Mouse (Mus musculus) heart, adult 2 months (tissue): ENCODE results near the gene Cript.

ENCODE experiments used
- CTCF ChIP-seq: fragments of 200-600 bp; IDR thresholded peaks from 2 replicates; pipeline ENCODE4 v1.8.1; 2022; ENCODE audit warnings: antibody characterized with exemption, mild to moderate bottlenecking, moderate library complexity
- POLR2A ChIP-seq: fragments of 200-500 bp; IDR thresholded peaks from 2 replicates; pipeline ENCODE4 v1.6.1; 2011; ENCODE audit warnings: mild to moderate bottlenecking, low read depth, low read length, control low read depth; ENCODE audit not compliant: insufficient read depth

- TF ChIP-seq CTCF = peak; percentile 92
- no peak for TF ChIP-seq POLR2A
Observed at GRCm38 (mm10) chr17:87036141-87037073, 11.1 kb downstream of the Cript start.
